Mouse (Mus musculus): ENCODE measurements around the gene Uvrag. TPM values are rescaled to one million over a fixed set of nuclear protein-coding genes. Genes with fewer than 3 reads are reported as not detected.

The Uvrag gene
- polyA plus RNA-seq, 1 experiment from 2014 or later, result 22.4 TPM

GRCm38 (mm10) chr7:99023931-99024330 lies 117.0 kb downstream of the Uvrag start:
- ATAC-seq (ENCODE audit: low read depth), result no peak

DNA sequence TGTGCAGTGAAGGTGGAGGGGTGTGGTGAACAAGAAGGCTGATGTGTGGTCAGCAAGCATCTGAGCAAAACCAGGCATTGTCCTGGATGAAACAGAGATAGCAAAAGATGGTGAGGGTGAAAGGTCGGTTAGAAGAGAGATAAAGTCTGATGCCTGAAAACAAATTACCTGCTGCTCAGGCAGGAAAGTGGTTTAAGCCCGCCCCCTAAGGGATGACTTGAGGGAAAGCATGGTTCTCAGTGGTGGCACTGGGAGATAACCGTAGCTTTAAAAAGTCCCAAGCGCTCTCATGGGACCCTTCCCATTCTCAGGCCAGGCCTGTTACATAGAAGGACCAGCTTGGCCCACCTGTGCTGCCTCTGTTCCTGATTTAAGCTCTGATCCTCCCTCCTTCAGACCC lies 119.7 kb downstream of the Uvrag start:
- peaks cover 6% of the 10 kb centered on the region for H3K4me1 ChIP-seq (replicated peaks; ENCODE audit: control insufficient read depth, insufficient read depth, low read length)
- no peak overlapping the region for H3K4me3 ChIP-seq (ENCODE audit: low read length)
- H3K27me3 ChIP-seq (ENCODE audit: control insufficient read depth, insufficient read depth, low read depth, low read length), result no peaks in the 10 kb centered on the region
- H3K9me3 ChIP-seq (ENCODE audit: control insufficient read depth, low read length), result no peaks in the 10 kb centered on the region
- H3K4me2 ChIP-seq (ENCODE audit: low read depth, low read length), result no peak overlapping the region
- no peak for ATAC-seq (ENCODE audit: low read depth)
- H3K9ac ChIP-seq (ENCODE audit: low read length), result no peak overlapping the region
- H3K36me3 ChIP-seq (ENCODE audit: control insufficient read depth, insufficient read depth, low read length), result no peaks in the 10 kb centered on the region
- WGBS, result 54% methylated on average over 4 of the region's 4 CpGs
- H3K27ac ChIP-seq (ENCODE audit: low read length), result no peak overlapping the region

More at GRCm38 (mm10) chr7:99023931-99024330, 117.0 kb downstream of the Uvrag start:
- no peak overlapping the region for H3K27ac ChIP-seq (ENCODE audit: low read length)
- H3K4me2 ChIP-seq (ENCODE audit: low read depth, low read length), result no peak overlapping the region
- no peak overlapping the region for H3K9ac ChIP-seq (ENCODE audit: low read length)
- 75% methylated on average over 3 of the region's 3 CpGs for WGBS
- no peaks in the 10 kb centered on the region for H3K9me3 ChIP-seq (ENCODE audit: control insufficient read depth, low read length)
- no peaks in the 10 kb centered on the region for H3K36me3 ChIP-seq (ENCODE audit: control insufficient read depth, insufficient read depth, low read length)
- H3K4me3 ChIP-seq (ENCODE audit: low read length), result no peak overlapping the region
- peaks cover 8% of the 10 kb centered on the region for H3K4me1 ChIP-seq (replicated peaks; ENCODE audit: control insufficient read depth, insufficient read depth, low read length)
- H3K27me3 ChIP-seq (ENCODE audit: control insufficient read depth, insufficient read depth, low read depth, low read length), result no peaks in the 10 kb centered on the region

DNA sequence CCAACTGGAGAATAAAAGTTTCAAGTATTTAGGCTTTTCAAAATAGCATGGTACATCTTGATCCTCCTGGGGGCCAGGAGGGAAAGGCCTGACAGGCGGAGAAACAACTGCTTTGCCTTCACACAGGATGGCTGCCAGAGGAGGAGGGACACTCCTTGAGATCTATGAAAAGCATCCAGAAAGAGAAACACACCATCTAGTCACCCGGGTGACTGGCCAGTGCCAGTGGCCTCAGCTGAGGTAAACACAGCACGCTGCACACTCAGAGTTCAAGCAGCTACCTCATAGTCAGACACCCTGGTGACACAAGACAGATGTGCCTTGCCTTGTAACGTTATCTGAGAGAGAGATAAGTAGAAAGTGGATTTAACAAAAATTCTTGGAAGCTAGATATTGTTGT lies 120.6 kb downstream of the Uvrag start:
- 29% methylated on average over 4 of the region's 4 CpGs for WGBS
- H3K4me1 ChIP-seq (replicated peaks; ENCODE audit: control insufficient read depth, insufficient read depth, low read length), result peaks cover 6% of the 10 kb centered on the region
- 0 out of 2 replicates have a peak, but pooled peaks have one; percentile 41 for ATAC-seq (ENCODE audit: low read depth)
- no peaks in the 10 kb centered on the region for H3K9me3 ChIP-seq (ENCODE audit: control insufficient read depth, low read length)
- no peaks in the 10 kb centered on the region for H3K36me3 ChIP-seq (ENCODE audit: control insufficient read depth, insufficient read depth, low read length)
- H3K9ac ChIP-seq (ENCODE audit: low read length), result no peak overlapping the region
- no peaks in the 10 kb centered on the region for H3K27me3 ChIP-seq (ENCODE audit: control insufficient read depth, insufficient read depth, low read depth, low read length)
- H3K4me2 ChIP-seq (ENCODE audit: low read depth, low read length), result no peak overlapping the region
- H3K4me3 ChIP-seq (ENCODE audit: low read length), result no peak overlapping the region
- H3K27ac ChIP-seq (ENCODE audit: low read length), result no peak overlapping the region

DNA sequence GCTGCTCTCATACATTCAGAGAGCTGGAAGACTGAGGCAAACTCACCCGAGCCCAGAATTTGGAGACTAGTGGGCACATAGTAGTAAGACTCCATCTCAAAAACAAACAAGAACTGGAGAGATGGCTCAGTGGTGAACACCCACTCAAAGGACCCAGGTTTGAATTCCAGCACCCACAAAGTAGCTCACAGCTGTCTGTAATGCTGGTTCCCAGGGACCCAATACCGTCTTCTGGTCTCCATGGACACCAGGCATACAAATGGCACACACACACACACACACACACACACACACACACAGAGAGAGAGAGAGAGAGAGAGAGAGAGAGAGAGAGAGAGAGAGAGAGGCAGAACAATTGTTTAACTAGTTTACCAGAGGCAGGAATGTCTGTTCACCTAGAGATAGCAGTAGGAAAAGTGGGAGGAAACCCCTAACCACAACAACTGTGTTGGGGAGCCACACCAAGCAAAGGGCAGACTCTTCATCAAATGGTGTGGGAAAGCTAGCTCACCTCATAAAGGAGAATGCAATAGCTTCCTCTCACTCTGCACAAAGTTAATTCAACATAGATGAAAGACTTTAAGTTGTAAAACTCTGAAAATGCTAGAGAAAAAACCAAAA lies 123.6 kb downstream of the Uvrag start:
- no peaks in the 10 kb centered on the region for H3K9me3 ChIP-seq (ENCODE audit: control insufficient read depth, low read length)
- H3K4me2 ChIP-seq (ENCODE audit: low read depth, low read length), result no peak overlapping the region
- H3K27ac ChIP-seq (ENCODE audit: low read length), result no peak overlapping the region
- ATAC-seq (ENCODE audit: low read depth), result no peak
- 69% methylated on average over 2 of the region's 2 CpGs for WGBS
- H3K4me3 ChIP-seq (ENCODE audit: low read length), result no peak overlapping the region
- no peaks in the 10 kb centered on the region for H3K36me3 ChIP-seq (ENCODE audit: control insufficient read depth, insufficient read depth, low read length)
- peaks cover 8% of the 10 kb centered on the region for H3K4me1 ChIP-seq (replicated peaks; ENCODE audit: control insufficient read depth, insufficient read depth, low read length)
- H3K9ac ChIP-seq (ENCODE audit: low read length), result no peak overlapping the region
- no peaks in the 10 kb centered on the region for H3K27me3 ChIP-seq (ENCODE audit: control insufficient read depth, insufficient read depth, low read depth, low read length)

DNA sequence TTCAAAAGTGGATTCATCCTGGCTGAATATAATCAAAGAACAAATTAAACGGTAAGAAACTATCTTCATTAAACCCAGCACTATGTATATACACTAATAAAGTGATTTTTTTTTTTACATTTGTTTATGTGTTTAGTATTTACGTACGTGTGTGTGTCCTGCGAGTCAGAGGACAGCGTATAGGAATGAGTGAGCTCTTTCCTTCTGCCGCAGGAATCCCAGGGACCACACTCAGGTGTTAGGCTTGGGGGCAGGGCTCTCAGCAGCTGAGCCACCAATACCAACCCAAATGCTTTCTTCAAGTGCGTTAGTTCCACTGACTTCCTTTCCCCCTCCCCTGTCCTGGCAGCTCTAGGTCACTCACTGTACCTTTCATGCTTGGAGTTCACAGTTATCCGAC lies 125.0 kb downstream of the Uvrag start:
- no peak overlapping the region for H3K4me2 ChIP-seq (ENCODE audit: low read depth, low read length)

GRCm38 (mm10) chr7:99015419-99015818 lies 125.5 kb downstream of the Uvrag start:
- Histone ChIP-seq H3K4me1 (replicated peaks; ENCODE audit: control insufficient read depth, insufficient read depth, low read length) (peaks cover 11% of the 10 kb centered on the region), H3K9ac (ENCODE audit: low read length) (no peak overlapping the region), H3K27ac (ENCODE audit: low read length) (no peak overlapping the region), H3K36me3 (ENCODE audit: control insufficient read depth, insufficient read depth, low read length) (no peaks in the 10 kb centered on the region), H3K4me2 (ENCODE audit: low read depth, low read length) (no peak overlapping the region), H3K4me3 (ENCODE audit: low read length) (no peak overlapping the region), H3K27me3 (ENCODE audit: control insufficient read depth, insufficient read depth, low read depth, low read length) (no peaks in the 10 kb centered on the region), H3K9me3 (ENCODE audit: control insufficient read depth, low read length) (no peaks in the 10 kb centered on the region)
- peak; percentile 56; the same call in 1 of the 2 replicates for ATAC-seq (ENCODE audit: low read depth)
- WGBS, result 51% methylated on average over 17 of the region's 17 CpGs

More for the DNA sequence above, 125.0 kb downstream of the Uvrag start:
- H3K9ac ChIP-seq (ENCODE audit: low read length), result no peak overlapping the region
- H3K27me3 ChIP-seq (ENCODE audit: control insufficient read depth, insufficient read depth, low read depth, low read length), result no peaks in the 10 kb centered on the region
- no peak for ATAC-seq (ENCODE audit: low read depth)
- H3K27ac ChIP-seq (ENCODE audit: low read length), result no peak overlapping the region
- no peaks in the 10 kb centered on the region for H3K9me3 ChIP-seq (ENCODE audit: control insufficient read depth, low read length)
- WGBS, result 44% methylated on average over 8 of the region's 8 CpGs
- no peak overlapping the region for H3K4me3 ChIP-seq (ENCODE audit: low read length)
- peaks cover 12% of the 10 kb centered on the region for H3K4me1 ChIP-seq (replicated peaks; ENCODE audit: control insufficient read depth, insufficient read depth, low read length)
- H3K36me3 ChIP-seq (ENCODE audit: control insufficient read depth, insufficient read depth, low read length), result no peaks in the 10 kb centered on the region

DNA sequence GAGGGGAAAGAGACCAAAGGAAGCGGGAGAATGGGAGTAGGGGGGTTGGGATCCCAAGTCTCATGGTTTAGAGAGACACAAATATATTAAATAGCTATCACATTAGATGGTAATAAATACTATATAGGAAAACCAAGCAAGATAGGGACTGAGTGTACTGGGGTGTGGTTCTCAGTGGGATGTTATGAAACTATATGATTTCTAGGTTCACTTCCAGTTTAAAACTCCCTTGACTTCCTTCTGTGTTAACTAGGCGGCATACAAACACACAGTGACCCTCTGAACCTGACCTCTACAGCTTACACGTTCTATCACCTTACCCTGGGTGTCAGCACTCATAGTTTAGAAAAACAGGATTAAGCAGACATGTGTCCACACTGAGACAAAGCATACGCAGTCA lies 126.3 kb downstream of the Uvrag start:
- no peak overlapping the region for H3K4me2 ChIP-seq (ENCODE audit: low read depth, low read length)
- H3K9ac ChIP-seq (ENCODE audit: low read length), result no peak overlapping the region
- H3K4me3 ChIP-seq (ENCODE audit: low read length), result no peak overlapping the region
- no peak for ATAC-seq (ENCODE audit: low read depth)
- no peak overlapping the region for H3K27ac ChIP-seq (ENCODE audit: low read length)
- H3K27me3 ChIP-seq (ENCODE audit: control insufficient read depth, insufficient read depth, low read depth, low read length), result no peaks in the 10 kb centered on the region
- H3K9me3 ChIP-seq (ENCODE audit: control insufficient read depth, low read length), result no peaks in the 10 kb centered on the region
- WGBS, result 61% methylated on average over 4 of the region's 4 CpGs
- 0 out of 2 replicates have a peak, but pooled peaks cover 6% of the 10 kb centered on the region for H3K4me1 ChIP-seq (replicated peaks; ENCODE audit: control insufficient read depth, insufficient read depth, low read length)
- H3K36me3 ChIP-seq (ENCODE audit: control insufficient read depth, insufficient read depth, low read length), result no peaks in the 10 kb centered on the region

DNA sequence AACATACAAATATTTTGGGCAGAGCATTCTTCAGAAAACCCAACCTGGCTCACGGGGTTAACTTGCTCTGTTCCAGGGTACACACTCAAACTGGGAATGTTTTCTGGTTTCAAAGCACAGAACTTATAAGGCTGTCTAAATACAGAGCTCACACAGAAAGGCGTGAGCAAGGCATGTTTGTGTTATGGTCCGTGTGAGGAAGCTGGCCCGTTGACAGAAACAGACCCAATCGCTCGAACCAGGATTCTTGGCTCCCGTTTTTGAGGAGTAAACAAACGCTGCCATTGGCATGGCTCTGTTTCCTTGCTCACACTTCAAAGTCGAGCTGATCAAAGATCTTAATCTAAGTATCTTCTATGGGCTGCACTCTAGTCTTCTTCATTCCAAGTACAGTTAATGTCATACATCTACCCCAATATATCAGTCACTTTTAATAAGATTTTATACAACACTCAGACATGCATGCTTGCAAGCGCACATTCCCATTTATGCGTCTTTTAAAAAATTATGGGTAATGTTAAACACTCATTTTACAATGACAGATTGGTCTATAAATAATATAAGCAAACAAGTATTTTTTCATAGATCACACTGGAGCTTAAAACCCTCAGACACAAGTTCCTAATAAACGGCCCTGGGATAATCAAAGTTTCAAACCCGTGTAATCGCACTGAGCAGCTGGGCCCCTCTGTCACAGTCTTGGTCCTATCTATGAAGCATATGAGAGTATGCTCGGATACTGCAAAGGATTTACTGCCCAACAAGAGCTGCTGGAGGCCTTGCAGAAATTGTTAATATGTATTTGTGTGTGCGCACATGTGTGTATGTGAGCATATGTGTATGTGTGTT lies 133.2 kb downstream of the Uvrag start:
- Histone ChIP-seq H3K4me1 (replicated peaks; ENCODE audit: control insufficient read depth, insufficient read depth, low read length) (peaks cover 13% of the 10 kb centered on the region), H3K9me3 (ENCODE audit: control insufficient read depth, low read length) (no peaks in the 10 kb centered on the region), H3K27ac (ENCODE audit: low read length) (no peak overlapping the region), H3K9ac (ENCODE audit: low read length) (no peak overlapping the region), H3K4me3 (ENCODE audit: low read length) (no peak overlapping the region), H3K4me2 (ENCODE audit: low read depth, low read length) (no peak overlapping the region), H3K27me3 (ENCODE audit: control insufficient read depth, insufficient read depth, low read depth, low read length) (no peaks in the 10 kb centered on the region), H3K36me3 (ENCODE audit: control insufficient read depth, insufficient read depth, low read length) (no peaks in the 10 kb centered on the region; the same call in 1 of the 2 replicates)
- WGBS, result 39% methylated on average over 16 of the region's 16 CpGs
- peak; percentile 67 for ATAC-seq (ENCODE audit: low read depth)

- no peak overlapping the region for H3K27ac ChIP-seq (ENCODE audit: low read length)
- H3K4me3 ChIP-seq (ENCODE audit: low read length), result no peak overlapping the region
- H3K9ac ChIP-seq (ENCODE audit: low read length), result no peak overlapping the region
- H3K4me2 ChIP-seq (ENCODE audit: low read depth, low read length), result no peak overlapping the region
- H3K27me3 ChIP-seq (ENCODE audit: control insufficient read depth, insufficient read depth, low read depth, low read length), result no peaks in the 10 kb centered on the region
- ATAC-seq (ENCODE audit: low read depth), result no peak
- H3K9me3 ChIP-seq (ENCODE audit: control insufficient read depth, low read length), result no peaks in the 10 kb centered on the region
- H3K4me1 ChIP-seq (replicated peaks; ENCODE audit: control insufficient read depth, insufficient read depth, low read length), result peaks cover 9% of the 10 kb centered on the region
- 86% methylated on average over 6 of the region's 6 CpGs for WGBS
- no peaks in the 10 kb centered on the region; the same call in 1 of the 2 replicates for H3K36me3 ChIP-seq (ENCODE audit: control insufficient read depth, insufficient read depth, low read length)
Observed at GRCm38 (mm10) chr7:99003231-99003630, 137.7 kb downstream of the Uvrag start.

Measured in lung, embryonic 16.5 days (tissue).